Mouse (Mus musculus) lung, adult 2 months (tissue): Measurements from ENCODE around the gene 4931429L15Rik.

Experiments
- CTCF ChIP-seq: fragments of 200-500 bp; IDR thresholded peaks from 2 replicates; pipeline ENCODE4 v1.5.1; 2011; ENCODE audit warnings: mild to moderate bottlenecking, low read length, control low read depth; ENCODE audit not compliant: insufficient read depth
- POLR2A ChIP-seq: fragments of 200-500 bp; IDR thresholded peaks from 2 replicates; pipeline ENCODE4 v1.6.1; 2011; ENCODE audit warnings: low read depth, mild to moderate bottlenecking, control low read depth, low read length, borderline replicate concordance; ENCODE audit errors: extremely low read depth

DNA sequence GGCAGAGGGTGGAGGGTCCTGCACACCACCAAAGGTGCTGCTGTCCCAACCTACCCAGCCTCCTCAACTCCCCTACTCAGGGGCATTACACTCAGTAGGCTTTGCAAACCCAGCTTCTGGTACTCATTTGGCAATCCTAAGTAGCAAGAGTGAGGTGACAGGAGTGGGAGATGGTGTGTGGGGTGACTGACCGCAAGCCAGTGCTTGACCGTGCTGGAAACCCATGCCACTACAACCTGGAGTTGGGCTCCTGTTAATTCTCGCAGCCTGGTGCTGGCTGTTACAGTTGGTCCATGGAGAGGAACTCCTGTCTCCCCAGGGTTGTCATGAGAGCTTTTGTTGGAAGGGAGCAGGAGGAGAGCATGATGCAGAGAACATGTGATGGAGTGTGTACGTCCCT lies 49.0 kb downstream of the 4931429L15Rik start:
- TF ChIP-seq CTCF (no peak), POLR2A (no peak)
